Mouse (Mus musculus) hindbrain, embryonic 14.5 days (tissue): ENCODE results near the gene Moap1. TPM values are rescaled to one million over a fixed set of nuclear protein-coding genes. Genes with fewer than 3 reads are reported as not detected.

ENCODE experiments used
- ATAC-seq: fragments of 200-750 bp; cut with Nextera tagmentation; 2 replicates; pipeline ENCODE4 v1.8.0; 2017; ENCODE audit warnings: moderate number of reproducible peaks, mild to moderate bottlenecking, moderate TSS enrichment, moderate library complexity; ENCODE audit not compliant: low FRiP score
- DNase-seq: peaks from one replicate; pipeline ENCODE4 v3.0.0-alpha.2; 2015; ENCODE audit warnings: low spot score
- H3K27ac ChIP-seq: fragments of 300-500 bp; sonication (generic); 2 replicates; pipeline ENCODE4 v1.5.1; 2014; ENCODE audit warnings: mild to moderate bottlenecking, moderate library complexity
- H3K27me3 ChIP-seq: fragments of 300-500 bp; sonication (generic); 2 replicates; pipeline ENCODE4 v1.6.1; 2014; ENCODE audit warnings: mild to moderate bottlenecking, low read length, mixed read lengths; ENCODE audit not compliant: control insufficient read depth, insufficient read depth
- H3K36me3 ChIP-seq: fragments of 300-500 bp; sonication (generic); replicated peaks from 2 replicates; pipeline ENCODE4 v1.6.1; 2014; ENCODE audit not compliant: control insufficient read depth, insufficient read depth
- H3K4me1 ChIP-seq: fragments of 300-500 bp; sonication (generic); replicated peaks from 2 replicates; pipeline ENCODE4 v1.6.1; 2014; ENCODE audit warnings: antibody characterized with exemption, low read length, mixed read lengths; ENCODE audit not compliant: control insufficient read depth, insufficient read depth
- H3K4me2 ChIP-seq: fragments of 300-500 bp; sonication (generic); replicated peaks from 2 replicates; pipeline ENCODE4 v1.6.1; 2014; ENCODE audit warnings: mild to moderate bottlenecking, moderate library complexity
- H3K4me3 ChIP-seq: fragments of 300-500 bp; sonication (generic); replicated peaks from 2 replicates; pipeline ENCODE4 v1.5.1; 2014; ENCODE audit warnings: mild to moderate bottlenecking, low read length
- H3K9ac ChIP-seq: fragments of 300-500 bp; sonication (generic); 2 replicates; pipeline ENCODE4 v1.6.1; 2014
- H3K9me3 ChIP-seq: fragments of 300-500 bp; sonication (generic); 2 replicates; pipeline ENCODE4 v1.6.1; 2016; ENCODE audit warnings: low read length; ENCODE audit not compliant: control insufficient read depth
- WGBS: fragments of 180-500 bp; shearing (Covaris S2); extraction: QIAGEN DNeasy Blood & Tissue Kit; methylation state at CpG from one replicate; pipeline ENCODE4 v1.1.7; 2014; 5-methylcytosine and 5-hydroxymethylcytosine counted together
- polyA plus RNA-seq: library from polyadenylated mRNA; unstranded; fragments of >200 nt; fragmentation: Nextera tagmentation; extraction: Ambion mirVana; gene quantifications from 2 replicates; pipeline ENCODE4 v1.2.1, GENCODE M21; 2014

Moap1 gene
- 64.6 and 67.3 TPM in 2 replicates for polyA plus RNA-seq

- no peaks in the 10 kb centered on the region for H3K9me3 ChIP-seq
- peak; percentile 97 for ATAC-seq
- H3K4me1 ChIP-seq = peaks cover 22% of the 10 kb centered on the region
- H3K36me3 ChIP-seq = peaks cover 18% of the 10 kb centered on the region
- peak within 1 kb of the TSS; percentile 85 for H3K9ac ChIP-seq
- H3K4me2 ChIP-seq = peak within 1 kb of the TSS; percentile 86
- WGBS = under 1% methylated on average over 63 of the region's 63 CpGs
- H3K27ac ChIP-seq = peak within 1 kb of the TSS; percentile 92
- DNase-seq = peak; percentile 89
- no peaks in the 10 kb centered on the region for H3K27me3 ChIP-seq
- H3K4me3 ChIP-seq = peak within 1 kb of the TSS; percentile 92
Measured at GRCm38 (mm10) chr12:102743589-102744574, at the start of gene Moap1, which contains the start of gene Tmem251. Gene Moap1 (minus strand): TSS chr12:102743661. Gene Tmem251 (plus strand): TSS chr12:102743762.

DNA sequence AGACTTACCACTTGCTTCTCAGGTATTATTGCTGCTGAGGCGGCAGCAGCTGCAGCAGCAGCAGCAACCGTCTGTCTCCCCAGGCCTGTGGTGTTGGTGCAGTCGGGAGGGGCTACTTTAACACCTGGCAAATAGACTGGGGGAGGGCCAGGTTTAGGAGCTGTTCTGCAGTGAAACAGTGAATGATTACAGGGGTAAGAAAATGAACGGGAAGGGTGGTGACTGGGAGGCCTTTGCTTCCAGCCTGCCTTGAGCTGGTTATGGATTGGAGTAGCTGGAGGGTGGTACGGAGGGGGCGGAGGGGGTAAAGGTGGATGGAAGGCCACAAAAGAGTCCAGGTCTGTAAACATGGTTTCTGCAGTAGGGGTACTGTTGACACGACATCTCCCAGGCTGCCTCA is 44.5 kb upstream of the Moap1 start:
- no peak overlapping the region for H3K4me3 ChIP-seq
- H3K4me1 ChIP-seq = no peaks in the 10 kb centered on the region
- H3K27ac ChIP-seq = no peak overlapping the region
- H3K9ac ChIP-seq = no peak overlapping the region
- 91% methylated on average over 7 of the region's 7 CpGs for WGBS
- no peak for ATAC-seq
- H3K9me3 ChIP-seq = no peaks in the 10 kb centered on the region
- no peaks in the 10 kb centered on the region for H3K27me3 ChIP-seq
- no peak for DNase-seq
- no peak overlapping the region for H3K4me2 ChIP-seq
- peaks cover 92% of the 10 kb centered on the region for H3K36me3 ChIP-seq

GRCm38 (mm10) chr12:102785593-102785985 is 42.1 kb upstream of the Moap1 start:
- WGBS = 72% methylated on average over 5 of the region's 5 CpGs
- Histone ChIP-seq H3K36me3 (peaks cover 80% of the 10 kb centered on the region), H3K27ac (no peak overlapping the region)

DNA sequence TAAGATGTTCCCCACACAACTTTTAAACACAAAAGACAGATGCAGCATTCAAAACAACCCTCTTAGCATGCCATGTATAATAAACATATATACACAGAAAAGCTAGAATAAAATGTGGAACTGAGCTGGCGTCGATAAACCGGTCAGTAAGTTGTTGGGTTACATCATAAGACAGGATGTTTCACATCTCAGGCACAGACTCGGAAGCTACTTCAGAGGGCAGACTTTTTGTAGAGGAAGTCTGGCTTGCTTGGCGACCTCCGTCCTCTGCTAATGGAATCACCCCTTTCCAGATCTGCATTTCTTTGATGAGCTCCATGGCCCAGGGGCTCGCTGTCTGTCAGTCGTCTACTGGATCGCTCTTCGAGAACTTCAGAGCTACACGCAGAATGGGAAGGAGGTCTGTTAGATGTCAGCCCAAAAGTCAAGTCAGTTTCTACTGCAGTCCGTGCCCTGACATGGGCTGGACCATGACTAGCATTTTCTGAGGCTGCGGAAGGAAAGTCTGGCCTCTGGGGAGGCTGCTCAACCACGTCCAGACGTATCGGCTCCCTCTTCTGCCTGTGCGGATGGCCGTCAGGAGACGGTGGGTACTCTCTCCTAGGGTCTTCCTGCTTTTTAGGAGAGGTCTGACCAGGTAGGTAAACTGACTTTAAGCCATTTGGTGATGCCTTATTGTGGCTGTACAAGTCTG is 41.6 kb upstream of the Moap1 start:
- DNase-seq (no peak), ATAC-seq (no peak)
- H3K9ac ChIP-seq = no peak overlapping the region
- no peak overlapping the region for H3K4me3 ChIP-seq
- no peaks in the 10 kb centered on the region for H3K27me3 ChIP-seq
- H3K27ac ChIP-seq = no peak overlapping the region
- H3K36me3 ChIP-seq = peaks cover 75% of the 10 kb centered on the region
- no peaks in the 10 kb centered on the region for H3K9me3 ChIP-seq
- H3K4me1 ChIP-seq = no peaks in the 10 kb centered on the region
- no peak overlapping the region for H3K4me2 ChIP-seq
- 92% methylated on average over 19 of the region's 19 CpGs for WGBS

More at GRCm38 (mm10) chr12:102785593-102785985, 42.1 kb upstream of the Moap1 start:
- Histone ChIP-seq H3K9me3 (no peaks in the 10 kb centered on the region), H3K4me1 (no peaks in the 10 kb centered on the region), H3K27me3 (no peaks in the 10 kb centered on the region), H3K4me3 (no peak overlapping the region), H3K9ac (no peak overlapping the region), H3K4me2 (no peak overlapping the region)
- no peak for ATAC-seq
- no peak for DNase-seq

DNA sequence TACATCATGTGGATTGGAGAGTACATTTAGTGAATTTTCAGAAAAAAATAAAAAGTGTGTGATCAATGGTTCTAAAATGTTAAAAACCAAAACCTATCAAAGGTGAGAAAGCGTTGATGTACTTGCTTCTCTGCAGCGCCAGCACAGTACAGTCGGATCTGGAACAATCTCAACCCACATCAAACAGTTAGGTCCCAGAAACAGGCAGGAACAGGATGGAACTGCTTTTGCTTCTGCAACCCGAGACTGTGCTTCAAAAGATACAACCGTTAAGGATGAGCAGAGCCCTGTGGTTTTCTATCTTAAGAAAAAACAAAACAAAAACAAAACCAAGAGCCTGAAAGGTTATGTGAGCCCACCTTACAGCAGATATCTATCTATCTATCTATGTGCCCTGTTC is 39.4 kb upstream of the Moap1 start:
- WGBS = 97% methylated on average over 5 of the region's 5 CpGs
- no peak overlapping the region for H3K4me3 ChIP-seq
- no peaks in the 10 kb centered on the region for H3K9me3 ChIP-seq
- H3K9ac ChIP-seq = no peak overlapping the region
- peaks cover 60% of the 10 kb centered on the region for H3K36me3 ChIP-seq
- no peak overlapping the region for H3K27ac ChIP-seq
- H3K4me1 ChIP-seq = no peaks in the 10 kb centered on the region
- no peak overlapping the region for H3K4me2 ChIP-seq
- H3K27me3 ChIP-seq = no peaks in the 10 kb centered on the region
- DNase-seq (no peak), ATAC-seq (no peak)

DNA sequence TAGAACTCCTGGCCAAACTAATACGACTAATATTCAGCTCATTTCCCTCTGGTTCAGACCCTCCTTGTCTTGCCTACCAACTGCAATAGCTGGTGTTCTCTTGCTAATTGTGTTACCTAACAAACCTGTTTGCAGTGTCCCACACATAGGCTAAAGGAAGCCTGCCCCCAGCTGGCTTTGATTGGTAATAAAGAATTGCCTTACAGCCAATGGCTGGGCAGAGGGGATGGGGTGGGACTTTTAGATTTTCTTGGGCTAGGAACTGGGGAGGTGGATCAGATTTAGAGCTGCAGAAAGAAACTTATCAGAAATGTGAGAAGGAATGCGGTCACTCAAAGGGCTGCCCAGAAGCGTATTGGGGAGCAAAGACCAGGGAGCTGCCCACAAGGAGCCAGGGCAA is 36.0 kb upstream of the Moap1 start:
- DNase-seq = no peak

GRCm38 (mm10) chr12:102778151-102778550 is 34.7 kb upstream of the Moap1 start:
- Histone ChIP-seq H3K27ac (no peak overlapping the region), H3K4me2 (no peak overlapping the region), H3K36me3 (peaks cover 62% of the 10 kb centered on the region), H3K4me3 (no peak overlapping the region), H3K4me1 (no peaks in the 10 kb centered on the region), H3K9me3 (no peaks in the 10 kb centered on the region), H3K9ac (no peak overlapping the region), H3K27me3 (no peaks in the 10 kb centered on the region)
- no peak for ATAC-seq
- 86% methylated on average over 5 of the region's 5 CpGs for WGBS
- no peak for DNase-seq

More for the DNA sequence above, 36.0 kb upstream of the Moap1 start:
- Histone ChIP-seq H3K4me2 (no peak overlapping the region), H3K4me3 (no peak overlapping the region), H3K27ac (no peak overlapping the region), H3K9ac (no peak overlapping the region), H3K36me3 (peaks cover 64% of the 10 kb centered on the region), H3K9me3 (no peaks in the 10 kb centered on the region), H3K27me3 (no peaks in the 10 kb centered on the region), H3K4me1 (no peaks in the 10 kb centered on the region)
- 50% methylated on average over 3 of the region's 3 CpGs for WGBS
- ATAC-seq = peak; percentile 37; the same call in 1 of the 2 replicates

DNA sequence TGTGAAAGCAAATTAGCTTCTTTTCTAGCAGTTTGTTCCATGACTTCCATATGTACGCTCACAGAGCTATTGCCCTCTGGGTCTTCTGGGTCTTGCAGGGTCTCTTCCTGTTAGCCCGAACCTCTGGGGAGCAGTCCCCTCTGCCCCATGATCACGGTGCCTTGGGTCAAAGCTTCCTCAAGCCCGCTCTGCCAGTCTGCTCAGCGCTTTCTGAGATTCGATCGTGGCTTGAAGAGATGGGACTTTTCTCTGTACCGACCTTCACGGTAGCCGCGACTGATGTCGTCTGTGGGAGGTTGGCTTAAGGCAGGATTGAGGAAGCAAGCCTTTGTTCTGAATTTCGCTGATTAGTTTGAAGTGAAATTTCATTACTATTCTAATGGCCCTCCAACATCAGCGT is 32.6 kb upstream of the Moap1 start:
- Histone ChIP-seq H3K9me3 (no peaks in the 10 kb centered on the region), H3K4me1 (no peaks in the 10 kb centered on the region), H3K27me3 (no peaks in the 10 kb centered on the region), H3K27ac (no peak overlapping the region), H3K4me2 (no peak overlapping the region), H3K4me3 (no peak overlapping the region), H3K9ac (no peak overlapping the region), H3K36me3 (peaks cover 71% of the 10 kb centered on the region)
- WGBS = 91% methylated on average over 14 of the region's 14 CpGs
- ATAC-seq (no peak), DNase-seq (no peak)

GRCm38 (mm10) chr12:102772676-102773075 is 29.2 kb upstream of the Moap1 start:
- Histone ChIP-seq H3K36me3 (peaks cover 97% of the 10 kb centered on the region), H3K4me3 (no peak overlapping the region), H3K9ac (no peak overlapping the region), H3K4me2 (no peak overlapping the region), H3K9me3 (no peaks in the 10 kb centered on the region), H3K27me3 (no peaks in the 10 kb centered on the region), H3K4me1 (no peaks in the 10 kb centered on the region), H3K27ac (no peak overlapping the region)
- ATAC-seq (no peak), DNase-seq (no peak)
- WGBS = 95% methylated on average over 5 of the region's 5 CpGs
